Comparison of ENCODE assay signal across 18 mouse cellular contexts in genomic region chr1:125263068-125263467, GRCm38 (mm10).
"Had no signal": no experiment of that assay in that cellular context is flagged by ENCODE, and none has a peak within 500 bp of the region (broad histone marks: within the 10 kb centered on the region; RNA-seq: fewer than 3 reads in every experiment).

No protein-coding gene starts in this region.

- H3K27ac ChIP-seq: liver, embryonic 13.5 days; liver, embryonic 15.5 days; lung, embryonic 15.5 days; macrophage; midbrain, embryonic 12.5 days; neural tube, embryonic 12.5 days had no signal

- H3K4me3 ChIP-seq: liver, embryonic 13.5 days; liver, embryonic 15.5 days; lung, embryonic 15.5 days; megakaryocyte, embryonic 14.5 days; midbrain, embryonic 12.5 days; neural tube, embryonic 12.5 days had no signal

- ATAC-seq: liver, postnatal 0 days; lung, postnatal 0 days had no signal

- H3K9ac ChIP-seq: liver, embryonic 13.5 days; liver, embryonic 15.5 days; liver, postnatal 0 days; lung, embryonic 15.5 days; midbrain, embryonic 12.5 days; neural tube, embryonic 12.5 days had no signal

- H3K9me3 ChIP-seq: liver, embryonic 13.5 days; liver, embryonic 15.5 days; lung, embryonic 15.5 days; midbrain, embryonic 12.5 days; neural tube, embryonic 12.5 days had no signal

- H3K4me2 ChIP-seq: liver, embryonic 11.5 days; liver, embryonic 13.5 days; liver, embryonic 15.5 days; lung, embryonic 15.5 days; midbrain, embryonic 12.5 days; neural tube, embryonic 12.5 days had no signal

- H3K36me3 ChIP-seq: liver, embryonic 13.5 days; liver, embryonic 15.5 days; lung, embryonic 15.5 days; midbrain, embryonic 12.5 days; neural tube, embryonic 12.5 days had no signal

- H3K27me3 ChIP-seq: liver, embryonic 13.5 days; liver, embryonic 15.5 days; lung, embryonic 15.5 days; megakaryocyte, embryonic 14.5 days; midbrain, embryonic 12.5 days; neural tube, embryonic 12.5 days had no signal

- DNase-seq: liver, embryonic 13.5 days; liver, postnatal 0 days; lung, adult 2 months; lung, postnatal 14 days; lung, postnatal 36 days; right cerebral cortex, adult 18-20 months; right cerebral cortex, postnatal 25 days; right cerebral cortex, postnatal 4 days; spleen, adult 18-20 months; thymus, adult 18-20 months had no signal

- H3K4me1 ChIP-seq: liver, embryonic 13.5 days; liver, embryonic 15.5 days; lung, embryonic 15.5 days; megakaryocyte, embryonic 14.5 days; midbrain, embryonic 12.5 days; neural tube, embryonic 12.5 days had no signal
